Mouse (Mus musculus): ENCODE data around the gene Pds5a. TPM values are rescaled to one million over a fixed set of nuclear protein-coding genes. Genes with fewer than 3 reads are reported as not detected.
"Not testable (repeated sequence)": the region's sequence is repeated elsewhere in the genome, so short reads cannot be mapped to it uniquely, and the experiment has no call there.

The Pds5a gene
- total RNA-seq, 2 experiments from 2014 or later = 79.5 to 84.3 TPM

GRCm38 (mm10) chr5:65710267-65710666, 12.2 kb upstream of the Pds5a start:
- TF ChIP-seq CTCF (conservative IDR thresholded peaks at IDR 0.05) = no peak
- no peak for DNase-seq (ENCODE audit: low spot score in 2 of 2)
- Histone ChIP-seq H3K27ac (no peak overlapping the region), H3K4me3 (no peak overlapping the region)

GRCm38 (mm10) chr5:65706979-65707378, 8.9 kb upstream of the Pds5a start:
- no peak overlapping the region for H3K4me3 ChIP-seq
- no peak for TF ChIP-seq CTCF (conservative IDR thresholded peaks at IDR 0.05)
- no peak overlapping the region for H3K27ac ChIP-seq
- DNase-seq (ENCODE audit: low spot score in 2 of 2) = no peak

GRCm38 (mm10) chr5:65706171-65706570, 8.1 kb upstream of the Pds5a start:
- DNase-seq (ENCODE audit: low spot score in 2 of 2) = no peak
- H3K27ac ChIP-seq = no peak overlapping the region
- TF ChIP-seq CTCF (conservative IDR thresholded peaks at IDR 0.05) = no peak
- H3K4me3 ChIP-seq = no peak overlapping the region

- H3K27ac ChIP-seq = no peak overlapping the region
- H3K4me3 ChIP-seq = no peak overlapping the region
- TF ChIP-seq CTCF (conservative IDR thresholded peaks at IDR 0.05) = no peak
- DNase-seq (ENCODE audit: low spot score in 2 of 2) = no peak
Measured at GRCm38 (mm10) chr5:65704765-65705678, 6.9 kb upstream of the Pds5a start.

- Histone ChIP-seq H3K4me3 (no peak overlapping the region), H3K27ac (no peak overlapping the region)
- TF ChIP-seq CTCF (conservative IDR thresholded peaks at IDR 0.05) = no peak
- DNase-seq (ENCODE audit: low spot score in 2 of 2) = no peak
Measured at GRCm38 (mm10) chr5:65703261-65703660, 5.2 kb upstream of the Pds5a start.

- Histone ChIP-seq H3K27ac (no peak overlapping the region), H3K4me3 (no peak overlapping the region)
- no peak for DNase-seq (ENCODE audit: low spot score in 2 of 2)
- no peak for TF ChIP-seq CTCF (conservative IDR thresholded peaks at IDR 0.05)
Measured at GRCm38 (mm10) chr5:65700102-65700501, 2.0 kb upstream of the Pds5a start.

- Histone ChIP-seq H3K27ac (0 out of 2 replicates have a peak overlapping the region, but pooled peaks have one; percentile 83), H3K4me3 (no peak overlapping the region)
- TF ChIP-seq CTCF (conservative IDR thresholded peaks at IDR 0.05) = no peak
Measured at GRCm38 (mm10) chr5:65699146-65699545, 1.1 kb upstream of the Pds5a start.

GRCm38 (mm10) chr5:65698759-65699136, 675 bp upstream of the Pds5a start:
- TF ChIP-seq CTCF (conservative IDR thresholded peaks at IDR 0.05) = no peak
- H3K4me3 ChIP-seq = peak overlapping the region; percentile 53
- DNase-seq (ENCODE audit: low spot score in 2 of 2) = no peak
- H3K27ac ChIP-seq = peak overlapping the region; percentile 83

More at GRCm38 (mm10) chr5:65699146-65699545, 1.1 kb upstream of the Pds5a start:
- no peak for DNase-seq (ENCODE audit: low spot score in 2 of 2)

GRCm38 (mm10) chr5:65697486-65697835, 612 bp downstream of the Pds5a start:
- no peak for TF ChIP-seq CTCF (conservative IDR thresholded peaks at IDR 0.05)
- no peak for DNase-seq (ENCODE audit: low spot score in 2 of 2)
- H3K27ac ChIP-seq = peak overlapping the region; percentile 94
- peak overlapping the region; percentile 61 for H3K4me3 ChIP-seq

GRCm38 (mm10) chr5:65696821-65697485, 1.1 kb downstream of the Pds5a start:
- peak; percentile 95 for TF ChIP-seq CTCF (conservative IDR thresholded peaks at IDR 0.05)
- peak; percentile 67 to 68 for DNase-seq (ENCODE audit: low spot score in 2 of 2)
- peak overlapping the region; percentile 94 for H3K27ac ChIP-seq
- H3K4me3 ChIP-seq = peak overlapping the region; percentile 61

GRCm38 (mm10) chr5:65694076-65694475, 4.0 kb downstream of the Pds5a start:
- not testable (repeated sequence) for H3K27ac ChIP-seq; DNase-seq (ENCODE audit: low spot score in 2 of 2); H3K4me3 ChIP-seq

- Histone ChIP-seq H3K27ac (no peak overlapping the region), H3K4me3 (no peak overlapping the region)
- no peak for DNase-seq (ENCODE audit: low spot score in 2 of 2)
- no peak for TF ChIP-seq CTCF (conservative IDR thresholded peaks at IDR 0.05)
Measured at GRCm38 (mm10) chr5:65693018-65693417, 5.1 kb downstream of the Pds5a start.

GRCm38 (mm10) chr5:65688806-65689205, 9.3 kb downstream of the Pds5a start:
- no peak overlapping the region for H3K4me3 ChIP-seq
- H3K27ac ChIP-seq = no peak overlapping the region
- DNase-seq (ENCODE audit: low spot score in 2 of 2) = no peak
- TF ChIP-seq CTCF (conservative IDR thresholded peaks at IDR 0.05) = no peak
